Mouse (Mus musculus) thymus, postnatal 4 days (tissue): ENCODE results near the gene Atf7ip.
A peak's percentile ranks its signal among the peaks of the same experiment; 100 is the strongest.

Source experiments
- DNase-seq: peaks from one replicate; pipeline ENCODE4 v3.0.0; 2021

Gene Atf7ip

GRCm38 (mm10) chr6:136486801-136487553, 19.0 kb upstream of the Atf7ip start:
- no peak for DNase-seq

GRCm38 (mm10) chr6:136487554-136487950, 18.4 kb upstream of the Atf7ip start:
- no peak for DNase-seq

GRCm38 (mm10) chr6:136489899-136490298, 16.1 kb upstream of the Atf7ip start:
- no peak for DNase-seq

- peak; percentile 61 for DNase-seq
Observed at GRCm38 (mm10) chr6:136490516-136491475, 15.2 kb upstream of the Atf7ip start.

- no peak for DNase-seq
Observed at GRCm38 (mm10) chr6:136491631-136492030, 14.3 kb upstream of the Atf7ip start.

GRCm38 (mm10) chr6:136492251-136492650, 13.7 kb upstream of the Atf7ip start:
- DNase-seq: no peak

- DNase-seq: no peak
Observed at GRCm38 (mm10) chr6:136493486-136493885, 12.5 kb upstream of the Atf7ip start.

- no peak for DNase-seq
Observed at GRCm38 (mm10) chr6:136493910-136494751, 11.8 kb upstream of the Atf7ip start.

- DNase-seq: no peak
Observed at GRCm38 (mm10) chr6:136495023-136495422, 10.9 kb upstream of the Atf7ip start.

- peak; percentile 64 for DNase-seq
Observed at GRCm38 (mm10) chr6:136497744-136498143, 8.2 kb upstream of the Atf7ip start.

- DNase-seq: no peak
Observed at GRCm38 (mm10) chr6:136499292-136499977, 6.5 kb upstream of the Atf7ip start.

- no peak for DNase-seq
Observed at GRCm38 (mm10) chr6:136508652-136509051, 2.7 kb downstream of the Atf7ip start.

- no peak for DNase-seq
Observed at GRCm38 (mm10) chr6:136510945-136511344, 5.0 kb downstream of the Atf7ip start.

- DNase-seq: no peak
Observed at GRCm38 (mm10) chr6:136512351-136512750, 6.4 kb downstream of the Atf7ip start.

- no peak for DNase-seq
Observed at GRCm38 (mm10) chr6:136516626-136517025, 10.7 kb downstream of the Atf7ip start.

- no peak for DNase-seq
Observed at GRCm38 (mm10) chr6:136517221-136517620, 11.3 kb downstream of the Atf7ip start.

GRCm38 (mm10) chr6:136518537-136519246, 12.7 kb downstream of the Atf7ip start:
- peak; percentile 93 for DNase-seq

GRCm38 (mm10) chr6:136519254-136519653, 13.3 kb downstream of the Atf7ip start:
- no peak for DNase-seq

GRCm38 (mm10) chr6:136520361-136520760, 14.4 kb downstream of the Atf7ip start:
- DNase-seq: no peak

- no peak for DNase-seq
Observed at GRCm38 (mm10) chr6:136521681-136522080, 15.7 kb downstream of the Atf7ip start.

GRCm38 (mm10) chr6:136522658-136523057, 16.7 kb downstream of the Atf7ip start:
- no peak for DNase-seq

GRCm38 (mm10) chr6:136524751-136525150, 18.8 kb downstream of the Atf7ip start:
- no peak for DNase-seq
